Mouse (Mus musculus) gastrocnemius, postnatal 36 days (tissue): Measurements from ENCODE around the gene Polr2f. TPM values are rescaled to one million over a fixed set of nuclear protein-coding genes. Genes with fewer than 3 reads are reported as not detected.
A peak's percentile ranks its signal among the peaks of the same experiment; 100 is the strongest.

ENCODE experiments used
- DNase-seq, 2 experiments: peaks; one replicate each; pipeline ENCODE4 v3.0.0; 2022
- intact Hi-C: fragments of 180-260 bp; cut with DNase I; formaldehyde crosslinking; loops from one replicate; pipeline ENCODE4 v1.15.1; 2025
- long read RNA-seq, 2 experiments: library from polyadenylated mRNA; stranded (forward); transcript quantifications; one replicate each; pipeline ENCODE4 v2.0.0; 2021
- total RNA-seq, 2 experiments: library from RNA; stranded (reverse); gene quantifications; 2 replicates each; pipeline ENCODE4 v1.2.3; 2021

Polr2f gene
- total RNA-seq = 10 to 100 TPM; 65.9 to 67.1 TPM
- long read RNA-seq, experiment 1, transcript Polr2f-205 (5 exons, 885 nt) = major isoform, 40 of 47 reads
- long read RNA-seq, experiment 1, partial matches to known transcripts = 1 of 47 reads
- long read RNA-seq, experiment 1, other reads (novel, unspliced or antisense) = 1 of 47 reads
- long read RNA-seq, experiment 2, transcript Polr2f-205 (5 exons, 885 nt) = major isoform, 38 of 43 reads
- long read RNA-seq, experiment 2, partial matches to known transcripts = 2 of 43 reads
- long read RNA-seq, experiment 2, other reads (novel, unspliced or antisense) = 0 of 43 reads

DNA sequence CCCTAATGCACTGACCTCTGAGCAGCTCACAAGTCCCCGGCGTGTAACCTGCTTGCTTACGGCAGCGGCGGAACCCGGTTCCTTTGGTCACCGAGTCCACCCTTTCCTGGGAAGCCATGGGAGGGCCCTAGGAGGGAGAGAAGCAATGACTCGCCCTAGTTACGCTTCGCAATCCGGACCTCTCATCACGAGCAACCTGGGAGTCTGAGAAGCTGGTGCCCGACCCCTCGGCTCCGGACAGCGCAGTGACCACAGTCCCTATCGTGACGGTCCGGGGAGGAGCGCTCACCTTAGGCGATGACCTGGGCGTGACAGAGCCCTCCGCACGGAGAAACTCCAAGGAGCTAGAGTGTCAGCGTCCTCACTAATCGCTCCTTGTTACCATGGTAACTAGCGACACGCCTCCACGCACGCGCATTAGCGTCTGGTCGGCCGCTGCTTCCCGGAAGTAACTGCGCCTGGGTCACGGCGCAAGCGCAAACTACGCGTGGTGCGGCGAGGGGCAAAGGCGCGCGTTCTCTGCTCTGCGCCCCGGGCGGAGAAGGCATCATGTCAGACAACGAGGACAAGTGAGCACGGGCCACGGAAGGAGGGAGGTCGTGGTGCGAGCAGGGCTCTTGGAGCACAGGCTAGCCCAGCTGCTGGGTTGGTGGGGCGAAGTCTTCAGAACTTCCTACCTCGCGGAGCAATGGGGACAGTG is at the start of gene Polr2f, which contains the start of gene 1700088E04Rik:
Gene Polr2f (plus strand): TSS at position 144 of the 700 bp plus-strand sequence.
Gene 1700088E04Rik (minus strand): TSS at position 388 of the 700 bp plus-strand sequence.
- intact Hi-C loops = no loop called here
- DNase-seq = peak; percentile 91 to 93

- no peak for DNase-seq
- intact Hi-C loops = no loop called here
Measured at GRCm38 (mm10) chr15:79092284-79092683, 48.5 kb upstream of the Polr2f start.

DNA sequence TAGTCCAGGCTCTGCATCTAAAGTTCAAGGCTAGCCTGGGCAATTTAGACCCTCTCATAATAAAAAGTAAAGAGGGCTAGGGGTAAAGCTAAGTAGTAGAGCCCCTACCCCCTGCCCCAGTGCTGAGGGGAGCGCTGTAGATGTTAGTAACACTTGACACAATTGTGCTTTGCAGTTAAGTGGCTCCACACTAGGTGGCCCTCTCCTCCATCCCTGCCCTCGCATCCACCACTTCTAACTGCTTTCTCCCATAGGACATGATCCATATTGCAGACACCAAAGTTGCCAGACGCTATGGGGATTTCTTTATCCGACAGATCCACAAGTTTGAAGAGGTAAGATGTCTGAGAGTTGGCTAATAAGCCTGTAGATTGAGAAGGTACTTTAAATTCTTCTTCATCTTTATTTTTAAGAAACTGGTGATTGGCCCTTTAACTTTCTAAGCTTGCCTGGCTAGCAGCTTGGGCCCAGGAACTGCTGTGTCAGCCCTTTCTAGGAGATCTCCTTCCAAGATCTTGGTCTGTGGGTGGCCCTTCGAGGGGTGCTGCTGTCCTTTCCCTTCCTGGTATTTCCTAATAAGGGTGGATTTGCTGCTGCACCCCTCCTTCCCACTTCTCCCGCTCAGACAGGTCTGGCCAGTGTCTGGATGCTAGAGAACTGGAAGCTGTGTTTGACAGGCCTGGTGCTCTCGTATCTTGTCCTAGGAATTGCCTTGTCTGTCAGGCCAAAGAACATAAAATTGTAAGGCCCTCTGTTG is 47.5 kb upstream of the Polr2f start:
- no peak for DNase-seq
- intact Hi-C loops = loop anchor here (1.0 kb wide), 1 partner anchor 55 kb away; no protein-coding TSS in a partner anchor

GRCm38 (mm10) chr15:79095483-79095882 is 45.3 kb upstream of the Polr2f start:
- intact Hi-C loops = no loop called here
- no peak for DNase-seq

DNA sequence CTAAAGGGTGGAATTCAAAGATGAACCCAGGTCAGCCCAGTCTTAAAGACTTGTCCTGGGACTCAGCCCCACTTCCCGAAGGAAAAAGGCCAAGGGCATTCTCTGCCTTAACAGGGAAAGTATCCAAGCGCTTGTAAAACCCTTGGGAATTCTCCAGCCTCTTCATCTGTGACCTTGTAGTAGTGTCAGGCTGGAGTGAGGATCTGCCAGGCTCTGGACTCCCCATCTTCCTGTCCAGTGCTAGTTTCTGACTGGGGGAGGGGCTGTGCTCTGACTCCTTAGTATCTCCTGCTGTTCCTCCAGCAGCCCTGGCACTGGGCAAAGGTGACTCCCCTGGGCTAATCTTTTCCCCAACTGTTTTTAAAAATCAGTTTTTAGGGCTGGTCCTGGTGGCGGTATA is 44.3 kb upstream of the Polr2f start:
- intact Hi-C loops = no loop called here
- DNase-seq = no peak

GRCm38 (mm10) chr15:79097135-79097534 is 43.7 kb upstream of the Polr2f start:
- DNase-seq = no peak
- intact Hi-C loops = no loop called here

GRCm38 (mm10) chr15:79097611-79098025 is 43.2 kb upstream of the Polr2f start:
- peak; percentile 53 for DNase-seq
- intact Hi-C loops = no loop called here

DNA sequence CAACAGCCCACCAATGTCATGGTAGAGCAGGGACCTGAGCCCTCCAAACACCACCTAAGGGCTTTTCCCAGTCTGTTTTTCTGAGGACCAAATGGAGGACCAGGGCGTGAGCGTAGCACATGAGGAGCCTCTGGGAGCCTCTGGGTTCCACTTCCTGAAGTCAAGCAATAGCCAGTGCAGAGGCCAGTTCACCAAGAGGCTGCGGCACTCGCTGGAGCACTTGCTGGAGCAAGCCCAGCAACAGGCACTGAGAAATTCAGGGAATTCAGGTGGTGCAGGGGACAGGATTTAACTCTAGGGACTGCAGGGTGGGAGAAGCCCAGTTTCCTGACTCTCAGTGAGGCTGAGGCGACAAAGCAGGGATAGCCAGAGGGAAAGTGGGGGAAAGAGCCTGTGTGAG is 42.6 kb upstream of the Polr2f start:
- no peak for DNase-seq
- intact Hi-C loops = no loop called here

GRCm38 (mm10) chr15:79098868-79099267 is 41.9 kb upstream of the Polr2f start:
- no peak for DNase-seq

GRCm38 (mm10) chr15:79099456-79099855 is 41.4 kb upstream of the Polr2f start:
- intact Hi-C loops = no loop called here
- DNase-seq = no peak

More at GRCm38 (mm10) chr15:79098868-79099267, 41.9 kb upstream of the Polr2f start:
- intact Hi-C loops = no loop called here

GRCm38 (mm10) chr15:79100391-79100790 is 40.4 kb upstream of the Polr2f start:
- DNase-seq = no peak
- intact Hi-C loops = no loop called here

DNA sequence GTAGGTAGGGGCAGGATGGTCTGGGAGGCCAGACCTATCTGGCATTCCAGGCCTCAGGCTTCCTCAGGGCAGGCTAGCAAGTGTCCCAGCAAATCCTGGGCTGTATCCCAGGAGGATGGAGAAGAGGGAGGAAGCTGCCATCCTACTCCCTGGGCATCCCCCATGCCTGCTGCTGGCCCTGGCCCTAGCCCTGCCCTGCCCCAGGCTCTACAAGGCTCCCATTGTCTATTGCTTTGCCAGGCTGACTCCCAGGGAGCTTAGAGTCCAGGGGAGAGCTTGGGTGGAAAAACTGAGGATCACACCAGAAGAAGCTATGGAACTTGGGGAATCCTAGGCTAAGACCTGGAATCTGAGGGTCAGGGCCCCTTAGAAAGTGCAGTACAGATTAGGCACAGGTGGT is 39.3 kb upstream of the Polr2f start:
- intact Hi-C loops = no loop called here
- DNase-seq = no peak

DNA sequence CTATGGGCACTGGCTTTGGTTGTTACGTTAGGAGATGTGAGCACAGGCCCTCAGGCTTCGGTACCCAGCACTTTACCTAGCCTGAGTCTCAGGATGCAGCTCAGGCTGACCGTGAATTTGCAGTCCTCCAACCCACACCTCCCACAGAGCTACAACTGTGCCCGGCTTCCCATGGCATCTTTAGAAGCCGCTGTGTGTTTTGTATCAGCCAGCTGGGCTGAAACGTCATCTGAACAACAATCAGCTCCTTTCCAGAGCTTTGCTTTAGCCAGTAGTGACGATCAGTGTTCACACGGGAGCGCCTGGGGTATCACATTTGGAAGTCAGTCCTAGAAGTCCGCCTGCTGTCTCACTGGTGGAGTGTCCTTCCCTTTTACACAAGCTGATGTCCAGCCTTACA is 37.5 kb upstream of the Polr2f start:
- no peak for DNase-seq

DNA sequence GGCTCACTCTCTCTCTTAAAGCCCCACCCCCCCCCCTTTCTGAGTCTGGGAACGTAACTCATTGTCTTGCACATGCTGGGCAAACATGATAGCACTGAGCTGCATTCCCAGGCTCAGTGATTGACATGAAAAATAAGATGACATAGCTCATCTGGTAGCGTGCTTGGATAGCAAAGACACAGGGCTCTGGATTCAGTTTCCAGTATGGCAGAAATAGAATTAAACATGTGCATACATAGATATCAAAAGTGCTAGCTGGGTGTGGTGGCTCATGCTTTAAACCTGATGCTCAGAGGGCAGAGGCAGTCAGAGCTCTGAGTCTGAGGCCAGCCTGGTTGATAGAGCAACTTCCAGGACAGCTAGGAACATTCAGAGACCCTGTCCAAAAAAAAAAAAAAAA is 35.0 kb upstream of the Polr2f start:
- intact Hi-C loops = no loop called here
- no peak for DNase-seq

More for the DNA sequence above, 37.5 kb upstream of the Polr2f start:
- intact Hi-C loops = no loop called here

DNA sequence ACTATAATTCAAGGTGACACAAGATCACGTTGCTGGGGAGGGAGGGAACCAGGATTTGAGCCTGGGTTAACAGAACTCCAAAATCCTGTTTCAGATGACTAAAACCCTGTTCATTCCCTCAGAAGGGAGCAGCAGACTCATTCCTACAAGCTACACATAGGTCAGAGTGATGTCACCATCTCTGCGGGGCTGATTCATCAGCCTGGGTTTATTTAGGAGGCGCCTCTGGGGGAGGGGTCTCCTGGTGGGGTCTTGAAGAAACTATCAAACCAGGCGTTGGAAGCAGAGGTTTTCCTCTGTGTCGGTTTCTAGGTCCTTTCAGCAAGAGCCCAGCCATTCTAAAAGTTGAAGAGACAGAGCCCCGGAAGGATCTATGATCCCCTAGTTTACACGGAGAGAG is 32.8 kb upstream of the Polr2f start:
- intact Hi-C loops = no loop called here
- DNase-seq = no peak

DNA sequence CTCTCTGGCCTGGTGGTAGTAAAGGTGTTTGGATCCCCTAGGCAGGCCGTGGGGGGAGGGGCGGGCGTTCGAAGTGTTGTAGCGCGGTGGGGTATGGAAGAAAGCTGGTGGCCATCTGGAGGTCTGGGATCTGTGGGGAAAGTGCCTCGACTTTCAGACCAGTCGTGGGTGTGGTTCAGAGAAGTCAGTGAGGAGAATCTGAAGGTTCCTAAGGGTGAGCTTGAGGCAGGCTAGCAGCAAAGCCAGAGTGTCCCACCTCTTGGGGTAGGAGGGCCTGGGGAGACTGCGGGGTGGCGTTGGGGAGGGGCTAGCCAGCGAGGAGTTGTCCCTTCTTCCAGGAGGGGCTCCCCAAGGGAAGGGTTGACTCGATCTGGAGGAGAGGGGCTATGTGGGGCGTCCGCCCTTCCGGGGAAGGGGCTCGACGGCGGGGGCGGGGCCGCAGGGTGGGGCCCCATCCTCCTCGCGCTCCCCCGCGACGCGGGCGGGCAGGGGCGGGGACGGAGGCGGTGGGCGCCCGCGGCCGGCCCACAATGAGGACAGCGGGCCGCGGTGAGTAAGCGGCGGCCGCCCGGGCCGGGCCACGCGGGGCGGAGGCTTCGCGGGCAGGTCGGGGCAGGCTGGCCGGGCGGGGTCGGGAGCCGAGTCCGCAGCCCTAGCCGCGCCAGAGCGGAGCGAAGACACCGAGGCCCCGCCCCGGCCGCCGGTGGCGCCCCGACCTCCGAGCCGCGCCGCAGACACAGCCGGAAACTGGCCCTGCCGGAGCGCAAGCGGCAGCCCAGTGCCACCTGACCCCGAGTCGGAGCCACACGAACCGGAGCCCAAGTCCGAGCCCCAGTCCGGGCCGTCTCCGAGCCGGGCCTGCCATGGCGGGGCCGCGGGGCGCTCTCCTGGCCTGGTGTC is 32.1 kb upstream of the Polr2f start, which contains the start of gene Micall1:
Gene Micall1 (plus strand): TSS at position 478 of the 900 bp plus-strand sequence.
- DNase-seq = peak; percentile 63 to 66
- intact Hi-C loops = no loop called here

- intact Hi-C loops = no loop called here
- no peak for DNase-seq
Measured at GRCm38 (mm10) chr15:79109321-79109934, 31.4 kb upstream of the Polr2f start.

DNA sequence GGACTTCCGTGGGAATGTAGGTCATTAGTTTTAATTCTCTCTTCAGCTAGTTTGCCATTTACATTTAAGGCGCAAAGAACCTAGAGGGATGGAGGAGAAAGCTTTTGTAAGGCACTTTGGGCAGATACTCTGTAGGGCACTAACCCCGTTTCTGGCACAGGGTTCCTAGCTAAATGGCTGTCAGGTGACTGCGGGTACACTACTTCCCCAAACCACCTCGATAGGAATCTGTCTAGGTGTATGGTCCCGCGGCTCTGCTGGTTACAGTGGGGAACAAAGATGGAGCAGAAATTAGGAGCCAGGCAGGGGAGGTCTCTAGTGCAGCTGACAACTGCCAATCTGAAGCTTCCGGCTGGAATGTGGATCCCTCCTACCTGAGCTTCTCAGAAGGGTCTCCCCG is 30.8 kb upstream of the Polr2f start:
- DNase-seq = no peak
- intact Hi-C loops = no loop called here

DNA sequence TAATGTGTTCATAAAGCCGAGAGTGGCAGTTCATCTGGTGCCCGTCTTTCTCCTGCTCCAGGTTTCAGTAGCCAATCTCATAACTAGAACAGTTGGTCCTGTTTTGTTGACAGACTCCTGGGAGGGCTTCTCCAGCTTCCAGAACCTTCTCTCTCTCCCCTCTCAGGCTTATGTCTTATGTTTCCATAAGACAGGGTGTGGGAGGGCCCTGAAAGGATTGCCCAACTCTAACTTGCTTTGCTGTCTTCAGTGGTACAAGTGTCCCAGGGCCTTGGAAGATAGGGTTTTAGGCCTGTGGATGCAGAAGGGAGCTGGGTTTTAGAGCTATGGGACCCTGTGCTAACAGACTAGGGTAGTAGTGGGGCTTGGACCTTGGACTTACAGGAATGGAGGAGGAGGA is 30.3 kb upstream of the Polr2f start:
- intact Hi-C loops = no loop called here
- DNase-seq = no peak

DNA sequence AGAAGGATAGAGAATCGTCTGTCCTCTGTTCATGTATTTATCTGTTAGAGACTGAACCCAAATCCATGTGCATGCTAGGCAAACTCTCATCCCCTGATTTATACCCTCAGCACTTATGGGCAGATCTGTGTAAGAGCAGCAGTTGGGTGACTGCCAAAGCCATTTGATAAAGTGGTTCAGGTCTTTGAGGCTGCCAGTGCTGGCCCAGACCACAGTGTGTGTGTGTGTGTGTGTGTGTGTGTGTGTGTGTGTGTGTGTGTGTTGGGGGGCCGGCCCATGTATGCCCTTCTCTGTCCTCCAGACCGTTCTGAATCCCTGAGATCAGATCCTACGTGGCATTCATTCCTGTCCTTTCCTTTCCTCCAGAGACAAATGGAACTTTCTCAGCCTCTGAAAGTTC is 29.0 kb upstream of the Polr2f start:
- intact Hi-C loops = no loop called here
- DNase-seq = no peak
